In the genomic region with DNA sequence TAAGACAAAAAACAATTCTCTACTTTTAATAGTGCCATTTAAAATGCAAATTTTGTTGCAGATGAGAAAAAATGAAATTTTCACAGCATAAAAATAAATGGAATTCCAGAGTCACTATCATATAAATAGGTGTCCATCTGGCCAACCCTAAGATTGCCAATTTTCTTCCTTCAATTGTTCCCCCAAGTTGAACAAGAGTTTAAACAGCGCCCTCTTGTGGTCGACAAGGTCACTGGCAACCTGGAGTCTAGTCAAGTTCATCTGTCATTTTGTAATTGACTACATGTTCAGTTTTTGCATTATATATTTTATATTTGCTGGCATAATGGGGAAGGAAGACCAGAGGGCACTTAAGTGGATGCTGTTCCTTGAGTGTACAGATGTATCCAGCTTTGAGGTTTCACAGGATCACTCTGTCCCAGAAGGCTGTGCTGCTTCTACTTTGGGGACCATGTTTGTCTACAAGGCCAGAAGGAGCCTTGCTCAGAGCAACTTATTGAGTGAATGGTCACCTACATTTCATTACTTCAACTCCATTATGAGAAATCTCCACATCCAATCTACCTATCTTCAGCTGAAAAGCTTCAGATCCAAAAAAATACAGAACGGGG, we compare ENCODE assay signal across 8 mouse cellular contexts. TPM values are rescaled to one million over a fixed set of nuclear protein-coding genes. Genes with fewer than 3 reads are reported as not detected.
DNase-seq lines count a peak whose midpoint lies in the region; ATAC-seq and TF ChIP-seq lines count a peak whose summit lies in the region.

No protein-coding gene starts in this region.

- H3K27ac ChIP-seq in intestine, postnatal 0 days (ENCODE audit: low read depth, low read length): no peak overlapping the region
- H3K27ac ChIP-seq in intestine, embryonic 15.5 days: no peak overlapping the region

- no peaks in the 10 kb centered on the region for H3K9me3 ChIP-seq in intestine, postnatal 0 days (ENCODE audit: control insufficient read depth)
- no peaks in the 10 kb centered on the region for H3K9me3 ChIP-seq in intestine, embryonic 15.5 days

- no peak for ATAC-seq in intestine, postnatal 0 days
- no peak for ATAC-seq in intestine, embryonic 15.5 days
- peak; percentile 39 for ATAC-seq in Patski

- in situ Hi-C loops in Patski (cut with MboI; ENCODE audit: low pct_unique_long_range_greater_than_20kb): loop anchor here (5.0 to 10.0 kb wide), 3 partner anchors 93 to 358 kb away; a partner anchor contains a TSS

- WGBS in intestine, postnatal 0 days: 32% methylated on average over 3 of the region's 3 CpGs
- 34% methylated on average over 3 of the region's 3 CpGs for WGBS in intestine, embryonic 15.5 days

- H3K4me2 ChIP-seq in intestine, postnatal 0 days (replicated peaks; ENCODE audit: low read depth): no peak overlapping the region
- H3K4me2 ChIP-seq in intestine, embryonic 15.5 days (replicated peaks): no peak overlapping the region

- H3K4me3 ChIP-seq in intestine, postnatal 0 days (ENCODE audit: low read depth, low read length): no peak overlapping the region
- H3K4me3 ChIP-seq in intestine, embryonic 15.5 days (replicated peaks): no peak overlapping the region

- no peaks in the 10 kb centered on the region for H3K27me3 ChIP-seq in intestine, postnatal 0 days (replicated peaks; ENCODE audit: control insufficient read depth, insufficient read depth, low read length)
- H3K27me3 ChIP-seq in intestine, embryonic 15.5 days (replicated peaks): no peaks in the 10 kb centered on the region
- no peaks in the 10 kb centered on the region for H3K27me3 ChIP-seq in Patski

- TF ChIP-seq CTCF in intestine, postnatal 0 days (IDR thresholded peaks at IDR 0.05; ENCODE audit: low read depth): peak; percentile 84
- peak; percentile 86 for TF ChIP-seq CTCF in Patski (IDR thresholded peaks at IDR 0.05)

- POLR2A ChIA-PET in Patski (lab: Charles Lee): no interaction called here

- no peak overlapping the region for H3K9ac ChIP-seq in intestine, postnatal 0 days (ENCODE audit: low read depth, low read length)
- no peak overlapping the region for H3K9ac ChIP-seq in intestine, embryonic 15.5 days

- H3K36me3 ChIP-seq in intestine, postnatal 0 days (ENCODE audit: control insufficient read depth, insufficient read depth): no peaks in the 10 kb centered on the region
- no peaks in the 10 kb centered on the region for H3K36me3 ChIP-seq in intestine, embryonic 15.5 days

- H3K4me1 ChIP-seq in intestine, postnatal 0 days (replicated peaks; ENCODE audit: control insufficient read depth, insufficient read depth, low read length): no peaks in the 10 kb centered on the region
- no peaks in the 10 kb centered on the region for H3K4me1 ChIP-seq in intestine, embryonic 15.5 days (replicated peaks)

- CTCF ChIA-PET in Patski (lab: Charles Lee): interaction anchor here (0.7 to 2.1 kb wide), 9 partner anchors 57 to 359 kb away, joined by 3 to 9 read pairs (median 3); a partner anchor contains a TSS

- DNase-seq in Patski (ENCODE audit: low read depth, low spot score): no peak
- peak; percentile 90 to 94 for DNase-seq in cerebellum, postnatal 10 days
- peak; percentile 57 to 82 for DNase-seq in frontal cortex, postnatal 36 days (ENCODE audit: low spot score in 2 of 2)
- DNase-seq in layer of hippocampus, postnatal 10 days (ENCODE audit: low spot score in 2 of 2): peak; percentile 75 to 82
- peak; percentile 79 for DNase-seq in mesoderm, embryonic 11.5 days (ENCODE audit: low read depth, low spot score)
- peak; percentile 44 for DNase-seq in skeletal muscle tissue, adult 2 months (ENCODE audit: low read depth, low spot score)

RNA-seq across cellular contexts. Expression of a gene that starts 24.6 kb away (rescaled TPM):
- 42.4 and 42.8 TPM in 2 replicates for polyA plus RNA-seq in intestine, postnatal 0 days (2015; fragmentation: Nextera tagmentation; extraction: Ambion mirVana)
- polyA plus RNA-seq in intestine, embryonic 15.5 days (2015; fragmentation: Nextera tagmentation; extraction: Ambion mirVana): 86.8 and 100 TPM in 2 replicates
- polyA plus RNA-seq in Patski (2021): 48.9 TPM
- 10 to 100 TPM; 47.1 to 52.0 TPM for total RNA-seq in layer of hippocampus, postnatal 10 days (2021)
